Mouse (Mus musculus) MEL-GATA-1-ER (cell line): ENCODE results near the gene Elmo3.

Experiments
- DNase-seq: peaks from one replicate; pipeline ENCODE4 v3.0.0-alpha.2; 2012; ENCODE audit warnings: low read depth; ENCODE audit errors: extremely low read depth

The Elmo3 gene

GRCm38 (mm10) chr8:105305211-105306145, at the start of gene Elmo3:
Elmo3 (plus strand) TSS chr8:105305601.
- DNase-seq: no peak

DNA sequence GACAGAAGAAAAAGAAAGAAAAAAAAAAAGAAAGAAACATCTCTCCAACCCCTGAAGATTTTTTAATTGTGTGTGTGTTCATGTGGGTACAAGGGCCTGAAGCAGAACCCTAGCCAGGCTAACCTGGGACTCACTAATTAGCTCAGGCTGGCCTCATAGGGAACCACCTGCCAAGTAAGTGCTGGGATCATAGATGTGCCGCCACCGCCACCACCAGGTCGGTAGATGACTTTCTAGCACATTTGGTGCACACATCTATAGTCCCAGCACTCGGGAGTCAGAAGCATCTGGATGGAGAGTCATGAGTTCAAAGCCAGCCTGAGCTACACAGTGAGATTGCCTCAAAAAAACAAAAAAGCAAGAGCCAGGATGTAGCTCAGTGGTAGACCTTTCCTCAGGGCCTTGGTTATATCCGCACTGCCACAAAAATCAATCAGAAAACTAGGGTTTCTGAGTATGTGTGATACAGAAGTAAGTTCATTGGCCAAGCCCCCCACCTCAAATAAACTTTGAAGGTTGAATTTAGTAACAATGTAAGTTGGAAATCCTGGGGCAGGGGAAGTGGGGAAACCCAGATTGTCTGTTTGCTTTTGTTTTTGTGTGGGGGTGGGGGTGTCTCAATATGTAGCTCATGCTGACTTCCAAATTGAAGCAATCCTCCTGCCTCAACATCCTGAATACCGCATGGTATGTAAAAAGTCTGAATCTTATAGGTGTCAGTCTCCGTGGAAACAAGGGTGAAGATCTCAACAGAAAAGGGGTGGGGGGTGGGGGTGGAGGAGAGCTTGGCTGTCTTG, 47.9 kb upstream of the Elmo3 start:
- DNase-seq: no peak

DNA sequence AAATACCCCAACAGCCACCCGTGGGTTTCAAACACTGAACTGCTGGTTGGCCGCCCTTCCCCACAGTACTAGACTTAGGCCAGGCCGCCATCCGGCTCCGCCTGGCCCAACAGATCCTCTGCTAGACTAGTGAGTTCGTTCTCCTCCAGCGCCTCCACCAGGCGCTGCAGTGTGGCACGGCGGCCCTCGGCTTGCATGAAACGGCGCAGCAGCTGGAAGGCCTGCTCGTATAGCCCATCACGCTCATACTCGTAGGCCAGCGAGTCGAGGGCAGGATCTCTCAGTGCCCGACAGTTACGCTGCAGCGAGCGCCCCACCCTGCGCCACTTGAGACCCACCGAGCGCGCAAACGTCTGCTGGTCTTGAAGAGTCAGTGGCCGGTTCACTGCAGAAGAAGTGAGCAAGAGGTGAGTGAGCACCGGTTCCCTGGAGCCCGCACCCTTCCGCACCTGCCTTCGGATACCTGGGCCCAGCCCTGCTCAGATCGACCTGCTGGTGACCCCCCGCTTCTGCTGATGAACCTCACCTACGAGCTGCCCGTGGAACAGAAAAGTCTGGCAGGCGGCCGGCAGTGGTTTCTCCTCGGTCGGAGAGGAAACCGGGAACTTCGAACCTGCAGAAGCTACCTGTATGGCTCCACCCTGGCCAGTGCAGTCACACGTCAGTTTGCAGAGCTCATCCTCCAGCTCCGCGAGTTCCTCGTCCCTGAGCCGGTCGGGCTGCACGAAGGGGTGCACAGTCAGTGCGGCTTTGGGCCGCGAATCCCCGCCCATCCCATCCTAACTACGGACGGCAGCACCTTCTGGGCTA, 46.3 kb upstream of the Elmo3 start:
- DNase-seq: no peak

- DNase-seq: no peak
These were observed 45.6 kb upstream of the Elmo3 start for GRCm38 (mm10) chr8:105259721-105260320.

GRCm38 (mm10) chr8:105260371-105261099, 44.9 kb upstream of the Elmo3 start:
- DNase-seq: no peak

GRCm38 (mm10) chr8:105261326-105261980, 43.9 kb upstream of the Elmo3 start:
- peak; percentile 54 for DNase-seq

GRCm38 (mm10) chr8:105263244-105263912, 42.0 kb upstream of the Elmo3 start:
- peak; percentile 40 for DNase-seq

GRCm38 (mm10) chr8:105264024-105264982, 41.1 kb upstream of the Elmo3 start, which contains the start of the genes Tradd and Fbxl8:
Tradd (minus strand) TSS chr8:105264609.
Fbxl8 (plus strand) TSS chr8:105264648.
- peak; percentile 25 for DNase-seq

- DNase-seq: peak; percentile 78
These were observed 40.3 kb upstream of the Elmo3 start for GRCm38 (mm10) chr8:105265128-105265527.

DNA sequence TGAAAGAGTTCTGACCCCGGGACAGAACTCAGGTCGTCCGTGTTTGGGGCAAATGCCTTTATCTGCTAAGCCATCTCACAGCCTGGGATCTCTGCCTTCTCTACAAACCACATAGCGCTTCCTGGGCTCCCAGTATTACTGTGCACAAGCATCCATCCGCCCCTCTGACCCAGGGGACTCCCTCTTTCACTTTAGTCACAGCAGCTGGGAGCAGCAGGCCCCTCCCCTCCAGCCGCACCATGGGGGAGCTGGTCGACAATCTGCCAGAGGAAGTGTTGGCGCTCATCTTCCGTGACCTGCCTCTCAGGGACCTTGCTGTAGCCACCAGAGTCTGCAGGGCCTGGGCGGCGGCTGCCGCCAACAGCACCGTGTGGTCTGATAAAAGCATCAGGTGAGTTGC, 38.6 kb upstream of the Elmo3 start:
- no peak for DNase-seq

GRCm38 (mm10) chr8:105268342-105269074, 36.9 kb upstream of the Elmo3 start:
- DNase-seq: no peak

GRCm38 (mm10) chr8:105269075-105269458, 36.3 kb upstream of the Elmo3 start:
- DNase-seq: no peak

GRCm38 (mm10) chr8:105269461-105269947, 35.9 kb upstream of the Elmo3 start, which contains the start of gene Hsf4:
Hsf4 (plus strand) TSS chr8:105269801.
- no peak for DNase-seq

DNA sequence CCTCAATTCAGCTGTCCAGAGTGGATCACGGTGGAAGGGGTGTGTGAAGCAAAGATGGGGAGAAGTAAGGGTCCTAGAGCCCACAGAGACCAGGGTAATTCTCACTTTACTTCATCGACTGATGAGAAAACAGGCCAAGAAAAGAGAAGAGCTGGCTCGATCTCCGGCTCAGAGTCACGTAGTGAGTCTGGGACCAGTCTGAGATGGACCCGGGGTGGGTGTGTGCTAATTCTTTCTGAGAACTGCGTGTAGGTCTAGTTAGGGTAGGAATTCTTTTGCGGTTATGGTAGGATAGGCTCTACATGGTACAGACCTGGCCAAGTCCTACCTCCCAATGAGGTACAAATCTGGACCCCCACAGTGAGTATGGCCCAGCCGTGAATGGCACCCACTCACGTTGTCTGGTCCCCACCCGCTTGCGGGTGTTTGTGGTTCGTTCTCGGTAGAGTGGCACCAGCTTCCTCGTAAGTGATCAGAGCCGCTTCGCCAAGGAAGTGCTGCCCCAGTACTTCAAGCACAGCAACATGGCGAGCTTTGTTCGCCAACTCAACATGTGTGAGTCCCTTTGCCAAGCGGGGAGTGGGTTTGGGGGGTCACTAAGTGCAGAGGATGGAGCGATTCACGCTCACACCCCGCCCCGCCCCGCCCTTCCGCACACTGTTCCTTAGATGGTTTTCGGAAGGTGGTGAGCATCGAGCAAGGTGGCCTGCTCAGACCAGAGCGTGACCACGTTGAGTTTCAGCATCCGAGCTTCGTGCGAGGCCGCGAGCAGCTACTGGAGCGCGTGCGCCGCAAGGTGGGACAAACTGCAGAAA, 35.1 kb upstream of the Elmo3 start:
- DNase-seq: no peak

GRCm38 (mm10) chr8:105270916-105271186, 34.5 kb upstream of the Elmo3 start:
- DNase-seq: no peak

DNA sequence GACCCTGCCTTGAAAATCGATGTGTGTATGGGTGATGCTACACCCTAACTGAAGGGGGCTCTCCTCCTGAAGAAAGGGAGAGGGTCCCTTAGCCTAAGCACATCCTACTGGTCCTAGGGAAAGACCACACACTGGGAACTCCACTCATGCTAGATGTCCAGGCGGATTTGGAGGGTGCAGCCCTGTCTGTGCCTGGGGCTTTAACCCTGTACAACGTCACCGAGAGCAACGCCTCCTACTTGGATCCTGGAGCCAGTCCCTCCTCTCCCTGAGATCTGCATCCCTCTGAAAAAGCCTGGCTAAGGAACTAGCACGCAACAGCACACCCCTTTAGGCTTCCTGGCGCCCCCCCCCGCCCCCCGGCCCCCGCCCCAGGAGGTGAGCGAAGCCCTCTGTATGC, 30.0 kb upstream of the Elmo3 start:
- DNase-seq: no peak
